Mouse (Mus musculus) heart, embryonic 16.5 days (tissue): Measurements from ENCODE around the gene Olfml2b. TPM values are rescaled to one million over a fixed set of nuclear protein-coding genes. Genes with fewer than 3 reads are reported as not detected.

Experiments used
- ATAC-seq: fragments of 200-750 bp; cut with Nextera tagmentation; replicated peaks from 2 replicates; pipeline ENCODE4 v1.8.0; 2017; ENCODE audit warnings: moderate number of reproducible peaks; ENCODE audit not compliant: insufficient read depth, low FRiP score; ENCODE audit errors: extremely low read depth
- H3K27ac ChIP-seq: fragments of 300-500 bp; sonication (generic); 2 replicates; pipeline ENCODE4 v1.5.1; 2014; ENCODE audit warnings: mild to moderate bottlenecking, low read length, control low read depth, moderate library complexity
- H3K27me3 ChIP-seq: fragments of 300-500 bp; sonication (generic); 2 replicates; pipeline ENCODE4 v1.6.1; 2014; ENCODE audit warnings: low read length, mixed read lengths; ENCODE audit not compliant: control insufficient read depth, insufficient read depth
- H3K36me3 ChIP-seq: fragments of 300-500 bp; sonication (generic); 2 replicates; pipeline ENCODE4 v1.6.1; 2014; ENCODE audit not compliant: control insufficient read depth, insufficient read depth
- H3K4me1 ChIP-seq: fragments of 300-500 bp; sonication (generic); 2 replicates; pipeline ENCODE4 v1.6.1; 2014; ENCODE audit warnings: low read length, mixed read lengths; ENCODE audit not compliant: control insufficient read depth, insufficient read depth
- H3K4me2 ChIP-seq: fragments of 300-500 bp; sonication (generic); 2 replicates; pipeline ENCODE4 v1.6.1; 2014; ENCODE audit warnings: low read depth, mild to moderate bottlenecking, control low read depth, low read length
- H3K4me3 ChIP-seq: fragments of 300-500 bp; sonication (generic); 2 replicates; pipeline ENCODE4 v1.5.1; 2014; ENCODE audit warnings: mild to moderate bottlenecking, control low read depth, low read length
- H3K9ac ChIP-seq: fragments of 300-500 bp; sonication (generic); 2 replicates; pipeline ENCODE4 v1.6.1; 2014; ENCODE audit warnings: low read length, control low read depth
- H3K9me3 ChIP-seq: fragments of 300-500 bp; sonication (generic); replicated peaks from 2 replicates; pipeline ENCODE4 v1.6.1; 2016; ENCODE audit warnings: low read length; ENCODE audit not compliant: control insufficient read depth
- WGBS: fragments of 180-500 bp; shearing (Covaris S2); extraction: QIAGEN DNeasy Blood & Tissue Kit; methylation state at CpG from one replicate; pipeline ENCODE4 v1.1.7; 2014; 5-methylcytosine and 5-hydroxymethylcytosine counted together
- polyA plus RNA-seq: library from polyadenylated mRNA; unstranded; fragments of >200 nt; fragmentation: Nextera tagmentation; extraction: Ambion mirVana; gene quantifications from 2 replicates; pipeline ENCODE4 v1.2.1, GENCODE M21; 2015

Olfml2b gene
- polyA plus RNA-seq, result 29.5 and 30.2 TPM in 2 replicates

GRCm38 (mm10) chr1:170644255-170645205 is at the start of gene Olfml2b:
Olfml2b (plus strand) TSS chr1:170644532.
- Histone ChIP-seq H3K4me1 (peaks cover 14% of the 10 kb centered on the region; the same call in 1 of the 2 replicates), H3K4me3 (peak within 1 kb of the TSS; percentile 65), H3K9ac (peak within 1 kb of the TSS; percentile 81), H3K9me3 (no peaks in the 10 kb centered on the region), H3K27ac (peak within 1 kb of the TSS; percentile 82), H3K27me3 (no peaks in the 10 kb centered on the region), H3K4me2 (peak within 1 kb of the TSS; percentile 73), H3K36me3 (peaks cover under 1% of the 10 kb centered on the region; the same call in 1 of the 2 replicates)
- WGBS, result 10% methylated on average over 51 of the region's 51 CpGs
- ATAC-seq, result peak; percentile 98

GRCm38 (mm10) chr1:170594575-170594974 is 49.8 kb upstream of the Olfml2b start:
- H3K27ac ChIP-seq, result no peak overlapping the region
- H3K4me3 ChIP-seq, result no peak overlapping the region
- WGBS, result 96% methylated on average over 7 of the region's 7 CpGs
- no peaks in the 10 kb centered on the region for H3K36me3 ChIP-seq
- no peaks in the 10 kb centered on the region for H3K9me3 ChIP-seq
- no peaks in the 10 kb centered on the region; the same call in 1 of the 2 replicates for H3K4me1 ChIP-seq
- no peak for ATAC-seq
- H3K27me3 ChIP-seq, result no peaks in the 10 kb centered on the region
- H3K9ac ChIP-seq, result no peak overlapping the region
- H3K4me2 ChIP-seq, result no peak overlapping the region

- Histone ChIP-seq H3K36me3 (no peaks in the 10 kb centered on the region), H3K9ac (no peak overlapping the region), H3K4me3 (no peak overlapping the region), H3K27me3 (no peaks in the 10 kb centered on the region), H3K9me3 (no peaks in the 10 kb centered on the region), H3K4me1 (peaks cover 12% of the 10 kb centered on the region), H3K27ac (peak overlapping the region; percentile 30), H3K4me2 (0 out of 2 replicates have a peak overlapping the region, but pooled peaks have one; percentile 12)
- 35% methylated on average over 21 of the region's 21 CpGs for WGBS
- peak; percentile 63 for ATAC-seq
Observed at GRCm38 (mm10) chr1:170605228-170606001, 38.9 kb upstream of the Olfml2b start.

- Histone ChIP-seq H3K4me1 (peaks cover 12% of the 10 kb centered on the region), H3K9me3 (no peaks in the 10 kb centered on the region), H3K4me2 (no peak overlapping the region), H3K4me3 (no peak overlapping the region), H3K36me3 (no peaks in the 10 kb centered on the region), H3K27ac (no peak overlapping the region), H3K27me3 (no peaks in the 10 kb centered on the region), H3K9ac (no peak overlapping the region)
- no peak for ATAC-seq
- 90% methylated on average over 8 of the region's 8 CpGs for WGBS
Observed at GRCm38 (mm10) chr1:170607231-170607917, 37.0 kb upstream of the Olfml2b start.

- Histone ChIP-seq H3K4me2 (no peak overlapping the region), H3K27me3 (no peaks in the 10 kb centered on the region), H3K4me1 (peaks cover 12% of the 10 kb centered on the region), H3K36me3 (no peaks in the 10 kb centered on the region), H3K9ac (no peak overlapping the region), H3K4me3 (no peak overlapping the region), H3K9me3 (no peaks in the 10 kb centered on the region), H3K27ac (no peak overlapping the region)
- WGBS, result 69% methylated on average over 3 of the region's 3 CpGs
- no peak for ATAC-seq
Observed at GRCm38 (mm10) chr1:170608461-170609071, 35.8 kb upstream of the Olfml2b start.

GRCm38 (mm10) chr1:170609872-170610271 is 34.5 kb upstream of the Olfml2b start:
- WGBS, result 36% methylated on average over 7 of the region's 7 CpGs
- Histone ChIP-seq H3K9me3 (no peaks in the 10 kb centered on the region), H3K27me3 (no peaks in the 10 kb centered on the region), H3K36me3 (no peaks in the 10 kb centered on the region), H3K4me1 (peaks cover 10% of the 10 kb centered on the region), H3K9ac (no peak overlapping the region), H3K27ac (no peak overlapping the region; the same call in 1 of the 2 replicates), H3K4me2 (no peak overlapping the region), H3K4me3 (no peak overlapping the region)
- no peak for ATAC-seq

GRCm38 (mm10) chr1:170610289-170610688 is 34.0 kb upstream of the Olfml2b start:
- Histone ChIP-seq H3K4me2 (no peak overlapping the region), H3K27ac (no peak overlapping the region), H3K4me1 (peaks cover 6% of the 10 kb centered on the region), H3K27me3 (no peaks in the 10 kb centered on the region), H3K9me3 (no peaks in the 10 kb centered on the region), H3K4me3 (no peak overlapping the region), H3K36me3 (no peaks in the 10 kb centered on the region), H3K9ac (no peak overlapping the region)
- 59% methylated on average over 3 of the region's 3 CpGs for WGBS
- no peak for ATAC-seq

GRCm38 (mm10) chr1:170610695-170611094 is 33.6 kb upstream of the Olfml2b start:
- no peaks in the 10 kb centered on the region for H3K27me3 ChIP-seq
- no peak overlapping the region for H3K9ac ChIP-seq
- no peak overlapping the region for H3K4me2 ChIP-seq
- no peak overlapping the region for H3K27ac ChIP-seq
- H3K9me3 ChIP-seq, result no peaks in the 10 kb centered on the region
- no peak overlapping the region for H3K4me3 ChIP-seq
- H3K36me3 ChIP-seq, result no peaks in the 10 kb centered on the region
- ATAC-seq, result no peak
- WGBS, result 85% methylated on average over 3 of the region's 3 CpGs
- H3K4me1 ChIP-seq, result peaks cover 3% of the 10 kb centered on the region; the same call in 1 of the 2 replicates
